Mouse (Mus musculus) megakaryocyte progenitor cell, adult 5-6 weeks (primary cell): Measurements from ENCODE around the gene 4930544D05Rik. TPM values are rescaled to one million over a fixed set of nuclear protein-coding genes. Genes with fewer than 3 reads are reported as not detected.

Experiments used
- ATAC-seq: replicated peaks from 2 replicates; pipeline ENCODE4 v1.8.0; 2016; ENCODE audit warnings: mild to moderate bottlenecking, moderate TSS enrichment, inconsistent platforms; ENCODE audit not compliant: poor library complexity
- total RNA-seq, 2 experiments: library from RNA; stranded (forward) in 1 of 2; stranded (reverse) in 1 of 2; fragments of 157-497, 149-512 nt in 1 of 2; fragments of 200-1000 nt in 1 of 2; gene quantifications; 2 replicates each; pipeline versions ENCODE4 v1.2.3 to v1.2.4; 2015 to 2017

Gene 4930544D05Rik
- total RNA-seq, 2 experiments from 2014 or later: not detected

DNA sequence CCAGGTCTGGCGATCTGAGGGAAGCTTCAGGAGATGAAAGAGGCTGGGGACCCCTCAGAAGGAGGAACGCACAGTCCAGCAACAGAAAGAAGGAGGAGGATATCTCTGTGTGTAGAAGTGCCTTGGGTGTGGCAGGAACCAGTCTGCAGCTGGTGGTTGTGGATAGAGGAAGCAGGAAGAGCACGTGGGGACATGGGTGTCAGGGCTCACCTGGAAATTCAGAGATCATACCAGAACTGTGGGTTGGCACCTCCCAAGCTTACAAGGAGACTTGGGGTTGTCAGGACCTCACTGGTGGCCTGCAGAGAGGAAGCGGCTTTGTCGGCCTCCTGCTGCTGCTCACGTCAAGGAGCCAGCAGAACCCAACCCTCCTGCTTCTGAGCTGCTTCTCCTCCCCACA lies 18.3 kb upstream of the 4930544D05Rik start:
- ATAC-seq: peak; percentile 79

DNA sequence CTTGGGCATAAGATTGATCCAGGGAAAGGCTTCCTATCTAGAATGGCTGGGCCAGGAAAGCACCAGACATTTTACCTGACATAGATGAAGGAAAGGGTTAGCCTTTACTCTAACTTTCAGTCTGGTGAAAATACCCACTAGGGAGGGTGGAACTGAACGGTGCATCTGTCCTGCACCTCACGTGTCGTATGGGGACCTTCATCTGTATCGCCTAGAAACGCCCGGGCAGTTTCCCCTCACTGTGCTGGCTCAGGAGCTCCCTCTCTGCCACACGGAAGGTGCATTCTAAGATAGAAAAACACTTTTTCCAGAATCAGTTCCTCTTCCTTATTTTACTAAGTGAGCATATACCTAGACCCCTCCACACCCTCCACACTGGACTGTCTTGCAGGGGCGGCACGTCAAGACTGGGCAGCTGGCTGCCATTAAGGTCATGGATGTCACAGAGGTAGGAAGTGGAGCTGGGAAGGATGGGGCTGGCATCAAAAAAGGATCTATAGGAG lies 17.1 kb upstream of the 4930544D05Rik start:
- ATAC-seq: no peak

- peak; percentile 86 for ATAC-seq
These were observed 10.6 kb upstream of the 4930544D05Rik start for GRCm38 (mm10) chr11:70605024-70605566.

DNA sequence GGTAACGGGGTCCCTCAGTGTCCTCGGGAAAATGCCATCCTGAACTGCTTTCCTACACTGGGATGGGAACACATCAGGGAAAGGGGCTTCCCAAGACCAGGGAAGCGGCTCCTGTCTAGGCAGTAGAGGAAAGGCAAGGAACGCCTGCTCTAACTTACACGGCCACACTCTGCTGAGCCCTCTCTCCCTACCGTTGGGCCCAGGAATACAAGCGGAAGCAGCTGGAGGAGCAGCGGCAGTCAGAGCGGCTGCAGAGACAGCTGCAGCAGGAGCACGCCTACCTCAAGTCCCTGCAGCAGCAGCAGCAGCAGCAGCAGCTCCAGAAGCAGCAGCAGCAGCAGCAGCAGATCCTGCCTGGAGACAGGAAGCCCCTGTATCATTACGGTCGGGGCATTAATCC lies 8.9 kb upstream of the 4930544D05Rik start:
- no peak for ATAC-seq

GRCm38 (mm10) chr11:70607611-70608010 lies 8.0 kb upstream of the 4930544D05Rik start:
- ATAC-seq: no peak

GRCm38 (mm10) chr11:70608381-70609066 lies 7.1 kb upstream of the 4930544D05Rik start:
- peak; percentile 32 for ATAC-seq

GRCm38 (mm10) chr11:70610752-70611151 lies 4.9 kb upstream of the 4930544D05Rik start:
- ATAC-seq: no peak

DNA sequence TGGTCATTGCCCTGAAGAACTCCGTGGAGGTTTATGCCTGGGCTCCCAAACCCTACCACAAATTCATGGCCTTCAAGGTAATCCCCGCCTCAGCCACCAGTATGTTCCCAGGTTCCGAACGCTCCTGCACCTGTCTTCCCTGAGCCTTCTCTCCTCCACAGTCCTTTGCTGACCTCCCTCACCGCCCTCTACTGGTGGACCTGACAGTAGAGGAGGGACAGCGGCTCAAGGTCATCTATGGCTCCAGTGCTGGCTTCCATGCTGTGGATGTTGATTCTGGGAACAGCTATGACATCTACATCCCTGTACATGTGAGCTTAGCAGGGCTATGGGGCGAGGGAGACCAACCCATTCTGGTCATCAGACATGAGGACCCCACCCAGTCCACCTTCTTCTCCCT lies 3.1 kb upstream of the 4930544D05Rik start:
- ATAC-seq: no peak

GRCm38 (mm10) chr11:70615074-70615473 lies 574 bp upstream of the 4930544D05Rik start:
- peak; percentile 95 for ATAC-seq

- ATAC-seq: no peak
These were observed 3.5 kb downstream of the 4930544D05Rik start, which contains the start of gene Chrne for GRCm38 (mm10) chr11:70619101-70619500. Chrne (minus strand) TSS chr11:70619216.

DNA sequence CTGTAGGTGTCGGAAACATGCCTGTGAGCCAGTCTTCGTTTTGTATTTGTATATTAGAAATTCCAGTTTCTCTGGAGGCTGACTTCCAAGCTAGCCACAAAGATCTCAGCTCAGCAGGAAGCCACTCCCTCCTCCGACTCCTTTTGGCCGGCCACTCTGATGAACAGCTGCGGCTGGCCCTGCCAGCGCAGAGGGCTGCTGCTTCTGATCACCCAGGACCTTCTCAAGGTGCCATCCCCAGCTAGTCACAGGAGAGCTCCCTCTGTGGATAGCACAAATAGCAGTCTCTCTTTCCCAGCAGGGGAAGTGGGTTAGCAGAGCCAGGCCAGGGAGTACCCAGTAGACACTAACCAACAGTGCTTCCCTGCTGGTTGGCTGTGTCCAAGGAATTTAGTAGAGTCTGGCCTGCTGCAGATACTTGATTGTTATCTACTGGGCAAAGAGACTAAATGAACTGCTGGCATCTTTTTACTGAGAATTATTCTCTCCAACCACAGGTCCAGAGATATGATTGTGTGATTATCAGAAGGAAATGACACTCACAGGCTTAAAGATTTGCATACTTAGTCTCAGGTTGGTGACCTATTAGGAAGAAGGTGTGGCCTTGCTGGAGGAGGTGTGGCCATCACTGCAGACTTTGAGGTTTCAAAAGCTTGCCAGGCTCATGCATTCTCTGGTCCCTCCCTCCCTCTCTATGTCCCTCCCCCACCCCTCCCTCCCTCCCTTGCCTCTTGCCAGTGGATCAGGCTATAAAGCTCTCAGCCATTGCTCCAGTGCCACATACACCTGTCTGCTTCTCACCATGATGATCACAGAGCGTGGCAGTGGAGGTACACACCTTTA lies 6.5 kb downstream of the 4930544D05Rik start:
- peak; percentile 94 for ATAC-seq

DNA sequence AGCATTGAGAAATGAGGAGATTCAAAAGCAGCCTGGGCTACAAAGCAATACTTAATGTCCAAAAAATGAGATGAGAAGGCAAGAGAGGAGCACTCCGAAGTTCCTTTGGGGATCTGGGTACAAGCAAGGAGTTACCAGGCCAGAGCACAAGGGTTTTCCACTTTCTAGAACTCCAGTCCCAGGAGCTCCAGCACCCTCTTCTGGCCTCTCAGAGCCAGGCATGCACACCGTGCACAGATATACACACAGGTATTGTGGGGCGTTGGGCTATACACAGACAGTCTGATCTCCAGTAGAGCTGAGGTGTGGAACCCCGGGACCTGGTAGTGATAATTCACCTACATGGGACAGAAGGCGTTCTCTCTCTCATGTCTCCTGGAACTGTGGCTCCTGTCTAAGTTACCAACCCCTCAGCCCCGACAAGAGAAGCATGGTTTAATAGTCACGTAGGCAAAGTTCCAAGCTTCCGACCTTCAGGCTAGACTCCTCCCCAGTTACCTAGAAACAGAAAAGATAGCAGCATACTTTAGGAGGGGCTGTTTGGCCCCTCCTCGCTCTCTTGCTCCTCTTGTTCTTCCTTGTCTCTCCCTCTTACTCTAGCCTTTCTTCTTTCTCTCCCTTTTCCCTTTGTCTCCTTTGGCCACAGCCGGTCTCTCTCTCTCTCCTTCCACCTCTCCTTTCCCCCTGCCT lies 7.5 kb downstream of the 4930544D05Rik start:
- ATAC-seq: peak; percentile 43

DNA sequence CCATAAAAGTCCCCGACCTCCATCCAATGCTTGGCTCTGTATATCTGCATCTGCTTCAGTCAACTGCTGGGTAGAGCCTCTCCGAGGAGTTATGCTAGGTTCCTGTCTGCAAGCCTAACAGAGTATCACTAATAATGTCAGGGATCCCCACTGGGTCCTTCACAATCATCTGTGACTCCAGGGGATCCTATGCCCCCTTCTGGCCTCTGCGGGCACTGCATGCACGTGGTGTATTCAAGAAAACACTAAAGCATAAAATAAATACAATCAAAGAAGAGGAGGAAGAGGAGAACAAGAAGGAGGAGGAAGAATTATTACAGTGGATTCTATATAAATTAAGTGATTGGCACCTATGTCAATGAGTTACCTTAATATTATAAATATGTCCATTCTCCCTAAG lies 9.8 kb downstream of the 4930544D05Rik start:
- peak; percentile 62 for ATAC-seq

DNA sequence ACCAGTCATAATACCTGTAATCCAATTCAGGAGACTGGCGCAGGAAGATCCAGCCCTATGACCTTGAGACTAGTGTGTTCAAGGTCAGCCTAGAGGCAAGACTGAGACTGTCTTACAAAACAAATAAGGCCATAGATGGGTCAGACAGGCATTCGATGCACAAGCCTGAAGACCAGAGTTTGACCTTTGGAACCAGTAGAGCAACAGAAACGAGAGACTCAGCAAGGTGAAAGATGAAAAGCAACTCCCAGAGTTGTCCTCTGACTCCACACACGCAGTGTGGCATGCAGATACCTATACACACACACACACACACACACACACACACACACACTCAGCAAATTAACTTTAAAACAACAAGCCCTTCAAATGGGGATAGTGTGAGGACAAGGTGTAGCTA lies 11.2 kb downstream of the 4930544D05Rik start:
- ATAC-seq: no peak

DNA sequence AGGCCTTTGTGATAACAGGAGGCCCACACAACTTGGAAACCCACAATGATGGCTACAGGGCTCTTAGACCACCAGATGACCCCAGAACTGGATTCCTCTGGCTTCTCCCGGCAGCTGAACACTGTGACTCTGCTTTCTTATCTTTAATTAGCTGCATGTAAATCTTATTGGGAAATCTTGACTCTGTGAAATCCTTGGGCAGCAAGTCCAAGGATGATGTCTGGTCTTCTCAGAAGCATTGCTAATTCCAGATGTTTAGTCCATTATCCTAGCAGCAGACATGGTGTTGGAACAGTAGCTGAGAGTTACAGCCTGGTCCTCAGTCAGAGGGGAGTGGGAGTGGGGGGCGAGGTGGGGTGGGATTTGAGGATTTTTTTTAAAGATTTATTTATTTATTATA lies 12.8 kb downstream of the 4930544D05Rik start:
- ATAC-seq: no peak

DNA sequence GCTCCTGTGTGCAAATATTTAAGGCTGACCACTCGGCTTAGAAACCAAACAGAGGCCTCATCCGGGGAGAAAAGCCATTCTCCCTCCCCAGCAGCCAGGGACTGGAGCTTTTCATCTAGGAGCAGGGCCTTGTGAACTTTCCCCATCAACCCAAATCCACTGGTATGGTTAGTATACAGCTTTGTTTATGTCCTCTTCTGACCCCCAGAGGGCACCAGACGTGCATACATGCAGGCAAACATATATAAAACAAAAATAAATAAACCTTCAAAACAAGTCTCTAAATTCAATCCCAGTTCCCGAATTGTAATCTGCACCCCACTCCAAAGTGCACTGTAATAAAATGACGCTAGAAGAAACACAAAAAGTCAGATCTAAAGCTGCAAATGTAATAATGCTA lies 13.9 kb downstream of the 4930544D05Rik start:
- ATAC-seq: peak; percentile 77

GRCm38 (mm10) chr11:70630129-70630528 lies 14.5 kb downstream of the 4930544D05Rik start:
- ATAC-seq: 0 out of 2 replicates have a peak, but pooled peaks have one; percentile 13

GRCm38 (mm10) chr11:70635601-70636000 lies 20.0 kb downstream of the 4930544D05Rik start:
- ATAC-seq: no peak

DNA sequence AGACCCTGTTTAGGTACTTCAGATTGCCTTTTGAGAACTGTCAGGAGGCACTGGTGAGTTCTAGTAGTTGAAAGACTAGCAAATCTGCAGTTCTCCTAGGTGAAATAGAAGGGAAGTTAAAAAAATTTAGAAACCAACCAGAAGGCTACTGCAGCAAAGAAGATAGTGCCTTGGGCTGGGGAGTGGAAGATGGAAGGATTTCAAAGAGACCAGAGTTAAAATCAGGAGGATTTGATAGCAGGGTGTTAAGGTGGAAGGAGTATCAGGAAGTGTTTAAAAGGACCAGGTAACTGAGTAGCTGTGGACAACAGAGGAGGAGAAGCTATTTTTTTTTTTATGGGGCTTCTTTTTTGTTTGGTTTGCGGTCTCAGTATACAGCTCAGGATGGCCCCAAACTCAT lies 22.1 kb downstream of the 4930544D05Rik start:
- ATAC-seq: no peak

DNA sequence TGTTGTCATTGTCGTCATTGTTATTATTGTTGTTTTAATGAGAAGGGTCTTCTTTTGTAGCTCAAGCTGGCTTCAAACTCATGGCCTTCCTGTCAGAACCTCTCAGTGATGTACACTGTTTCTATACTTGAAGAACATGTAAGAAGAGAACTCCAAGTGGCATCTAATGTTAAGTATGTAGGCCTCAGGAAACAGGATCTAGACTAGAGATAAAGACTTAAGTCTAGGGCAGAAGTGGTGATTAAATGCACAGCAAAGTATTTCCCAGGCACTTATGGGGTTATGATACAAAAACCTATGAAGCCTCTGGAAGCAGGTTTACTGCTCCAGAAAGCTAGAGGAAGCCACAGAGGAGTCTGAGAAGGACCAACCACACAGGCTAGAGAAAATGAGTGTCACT lies 22.6 kb downstream of the 4930544D05Rik start:
- ATAC-seq: no peak

- peak; percentile 94 for ATAC-seq
These were observed 23.1 kb downstream of the 4930544D05Rik start, which contains the start of gene Gp1ba for GRCm38 (mm10) chr11:70638714-70639278. Gp1ba (plus strand) TSS chr11:70639122.
